Mouse (Mus musculus) embryo, embryonic 11.5 days (tissue): Measurements from ENCODE around the gene Ptp4a2.
"Not testable (repeated sequence)": the region's sequence is repeated elsewhere in the genome, so short reads cannot be mapped to it uniquely, and the experiment has no call there.

Experiments
- DNase-seq: peaks from one replicate; pipeline ENCODE4 v3.0.0-alpha.2; 2012; ENCODE audit warnings: low read depth, low spot score

Gene Ptp4a2

DNA sequence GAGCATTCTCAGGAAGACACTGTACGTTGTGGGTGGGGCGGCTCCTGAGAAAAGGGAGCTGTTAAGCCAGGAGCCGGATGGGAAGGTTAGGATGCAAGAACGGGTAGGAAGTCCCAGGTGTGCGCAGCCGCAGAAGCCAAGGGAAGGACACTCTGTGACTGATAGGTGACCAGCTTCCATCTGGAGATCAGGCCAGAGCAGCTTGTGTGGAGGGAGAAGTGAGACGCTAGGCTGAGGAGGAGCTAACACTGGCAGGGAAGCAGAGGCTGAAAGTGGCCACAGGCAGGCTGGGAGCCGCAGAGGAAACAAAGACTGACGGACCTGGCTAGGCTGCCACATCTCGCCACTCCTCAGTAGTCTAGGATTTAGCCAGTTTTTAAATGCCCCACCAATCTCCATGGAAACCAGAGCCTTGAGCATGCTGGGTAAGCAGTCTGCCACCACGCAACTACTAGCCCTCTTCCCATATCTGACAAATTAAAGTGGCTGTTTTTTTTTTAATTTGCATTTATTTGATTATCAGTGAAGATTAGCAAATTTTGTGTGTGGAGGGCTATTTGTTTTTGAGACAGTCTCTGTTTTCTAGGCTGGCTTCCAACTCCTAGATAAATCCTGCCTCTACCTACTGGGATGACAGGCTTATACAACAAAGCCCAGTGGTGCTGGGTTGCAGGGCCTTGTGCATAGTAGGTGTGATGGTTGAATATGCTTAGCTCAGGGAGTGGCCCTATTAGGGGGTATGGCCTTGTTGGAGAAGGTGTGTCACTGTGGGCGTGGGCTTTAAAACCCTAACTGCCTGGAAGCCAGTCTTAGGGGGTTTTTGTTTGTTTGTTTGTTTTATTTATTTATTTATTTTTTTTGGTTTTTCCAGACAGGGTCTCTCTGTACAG lies 73.3 kb downstream of the Ptp4a2 start:
- DNase-seq, result no peak

DNA sequence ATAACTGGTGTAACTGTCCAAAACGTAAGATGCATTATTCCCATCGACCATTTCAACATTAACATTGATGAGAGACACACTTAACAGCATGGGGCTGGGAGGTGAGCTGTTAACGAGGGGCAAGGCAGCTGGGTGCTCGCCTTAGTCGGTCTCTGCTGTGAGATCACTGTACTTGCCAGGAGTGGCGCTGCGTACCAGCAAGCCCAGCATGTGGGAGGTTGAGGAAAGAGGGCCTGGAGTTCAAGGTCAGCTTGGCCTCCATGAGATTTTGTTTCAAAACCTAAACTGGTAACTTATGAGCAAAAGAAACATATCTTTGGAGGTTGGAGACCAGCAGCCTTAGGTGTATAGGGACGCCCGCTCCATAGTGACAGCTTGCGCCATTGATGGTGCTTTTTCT lies 78.6 kb downstream of the Ptp4a2 start:
- no peak for DNase-seq

DNA sequence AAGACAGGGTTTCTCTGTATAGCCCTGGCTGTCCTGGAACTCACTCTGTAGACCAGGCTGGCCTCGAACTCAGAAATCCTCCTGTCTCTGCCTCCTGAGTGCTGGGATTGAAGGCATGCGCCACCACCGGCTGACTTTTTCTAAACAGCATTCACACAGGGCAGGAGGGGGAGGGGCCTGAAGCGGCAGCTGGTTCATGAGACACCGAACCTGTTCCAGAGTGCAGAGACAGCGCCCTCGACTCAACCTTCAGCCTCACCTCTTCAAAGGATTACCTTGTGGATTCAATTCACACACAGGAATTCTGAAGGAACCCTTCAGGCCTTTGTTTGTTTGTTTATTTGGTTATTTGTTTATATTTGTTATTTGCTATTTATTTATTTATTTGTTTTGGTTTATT lies 79.1 kb downstream of the Ptp4a2 start:
- no peak for DNase-seq

DNA sequence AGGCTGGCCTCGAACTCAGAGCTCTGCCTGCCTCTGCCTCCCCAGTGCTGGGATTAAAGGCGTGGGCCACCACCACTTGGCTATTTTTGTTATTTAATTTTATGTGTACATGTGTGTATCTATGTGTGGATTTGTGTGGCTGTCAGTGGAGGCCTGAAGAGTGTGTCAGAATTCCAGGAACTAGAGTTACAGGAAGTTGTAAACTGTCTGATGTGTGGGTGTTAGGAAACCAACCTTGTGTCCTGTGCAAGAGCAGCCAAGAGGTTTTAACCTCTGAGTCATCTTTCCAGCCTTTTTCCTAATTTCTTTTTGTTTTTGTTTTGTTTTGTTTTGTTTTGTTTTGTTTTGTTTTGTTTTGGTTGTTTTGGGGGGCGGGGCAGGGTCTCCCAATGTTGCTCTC lies 83.8 kb downstream of the Ptp4a2 start:
- no peak for DNase-seq

DNA sequence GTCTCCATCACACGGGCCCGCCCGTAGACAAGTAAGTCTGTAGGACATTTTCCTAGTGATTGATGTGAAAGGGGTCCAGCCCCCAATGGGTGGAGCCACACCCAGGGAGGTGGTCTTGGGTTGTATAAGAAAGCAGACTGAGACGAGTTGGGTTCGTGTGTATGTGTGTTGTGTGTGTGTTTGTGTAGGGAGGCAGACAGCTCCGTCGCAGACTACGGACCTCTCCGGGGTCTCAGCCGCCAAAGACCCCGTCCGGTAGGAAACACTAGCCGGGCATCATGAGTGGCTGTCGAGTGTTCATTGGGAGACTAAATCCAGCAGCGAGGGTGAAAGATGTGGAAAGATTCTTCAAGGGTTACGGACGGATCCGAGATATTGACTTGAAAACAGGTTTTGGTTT lies 87.8 kb downstream of the Ptp4a2 start:
- DNase-seq, result not testable (repeated sequence)
